Mouse (Mus musculus): Measurements from ENCODE around the gene Gdf15. TPM values are rescaled to one million over a fixed set of nuclear protein-coding genes. Genes with fewer than 3 reads are reported as not detected.

Gene Gdf15
- polyA plus RNA-seq, 1 experiment from 2014 or later, result 1.6 TPM

DNA sequence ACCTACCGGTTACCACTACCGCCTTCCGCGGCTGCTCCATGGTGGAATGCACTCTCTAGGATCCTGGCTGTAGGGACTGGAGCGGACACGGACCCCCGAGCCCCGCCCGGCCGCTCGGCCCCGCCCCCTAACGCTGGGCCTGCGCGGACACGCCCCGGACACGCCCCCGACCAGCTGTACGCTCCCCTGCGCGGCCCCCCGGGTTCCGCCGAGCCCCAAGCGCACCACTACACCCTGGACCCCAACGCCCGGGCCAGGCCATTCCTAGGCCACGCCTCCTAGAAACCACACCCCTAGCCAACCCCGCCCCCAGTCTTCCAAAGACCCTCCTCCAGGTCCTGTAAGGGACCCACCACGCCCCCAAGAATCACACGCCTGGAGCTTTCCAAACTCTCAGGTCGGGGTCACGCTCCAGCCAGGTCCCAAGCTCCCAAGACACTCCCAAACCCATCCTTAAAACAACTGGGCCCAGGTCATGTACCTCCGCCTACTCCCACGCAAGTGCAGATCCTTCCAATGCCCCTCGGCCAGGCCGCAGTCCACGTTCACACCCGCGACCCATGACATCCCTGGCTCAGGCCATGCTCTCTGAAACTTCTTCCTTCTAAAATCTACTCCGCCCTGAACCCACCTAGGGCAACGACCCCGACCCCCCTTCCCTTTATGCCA is 27.5 kb upstream of the Gdf15 start:
- peak overlapping the region; percentile 91 for H3K27ac ChIP-seq (ENCODE audit: low read length)
- whole genome bisulfite sequencing, result under 1% methylated on average over 39 of the region's 44 CpGs
- peaks cover 17% of the 10 kb centered on the region for H3K36me3 ChIP-seq (ENCODE audit: control insufficient read depth, insufficient read depth)
- H3K27me3 ChIP-seq (ENCODE audit: control insufficient read depth, insufficient read depth, low read length), result no peaks in the 10 kb centered on the region
- peak overlapping the region; percentile 94 for H3K9ac ChIP-seq (ENCODE audit: low read length)
- H3K4me2 ChIP-seq (ENCODE audit: low read depth, low read length), result peak overlapping the region; percentile 84
- peaks cover 22% of the 10 kb centered on the region for H3K4me1 ChIP-seq (ENCODE audit: control insufficient read depth, insufficient read depth, low read length)
- H3K4me3 ChIP-seq (ENCODE audit: low read length), result peak overlapping the region; percentile 87
- no peaks in the 10 kb centered on the region for H3K9me3 ChIP-seq (replicated peaks; ENCODE audit: control insufficient read depth, low read length)
- peak; percentile 97 for ATAC-seq (replicated peaks; ENCODE audit: extremely low read depth, insufficient read depth, low FRiP score)

DNA sequence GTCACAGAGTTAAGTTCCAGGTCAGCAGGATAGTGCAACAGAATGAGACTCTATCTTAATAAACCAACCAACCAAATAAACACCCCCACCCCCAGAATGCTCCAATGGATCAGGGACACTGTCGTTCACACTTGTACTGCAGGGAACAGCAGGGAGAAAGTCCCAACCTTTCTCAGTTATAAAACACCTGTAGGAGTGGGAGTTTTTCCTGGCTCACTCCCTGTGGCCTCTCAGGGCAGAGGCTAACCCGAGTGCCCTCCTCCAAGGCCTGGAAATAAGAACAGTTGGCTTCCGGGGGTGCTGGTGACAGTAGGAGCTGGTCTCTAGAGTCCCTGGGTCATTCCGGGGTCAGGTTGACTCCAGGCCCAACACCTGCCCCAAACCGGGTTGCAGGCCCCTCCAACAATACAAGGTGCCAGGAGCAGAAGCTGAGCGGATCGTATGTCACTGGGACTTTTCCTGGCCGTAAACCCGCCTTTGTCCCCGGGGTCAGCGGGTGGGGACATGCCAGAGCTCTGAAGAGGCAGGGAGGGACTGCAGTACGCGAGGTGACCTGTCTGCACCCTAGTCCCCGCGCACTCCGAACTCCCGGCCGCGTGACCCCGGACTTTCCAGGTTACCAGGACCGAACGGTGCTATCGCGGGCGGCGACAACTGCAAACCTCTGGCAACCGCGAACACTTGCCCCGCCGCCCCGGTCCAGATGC is 26.8 kb upstream of the Gdf15 start:
- no peaks in the 10 kb centered on the region for H3K9me3 ChIP-seq (replicated peaks; ENCODE audit: control insufficient read depth, low read length)
- peak overlapping the region; percentile 84 for H3K4me2 ChIP-seq (ENCODE audit: low read depth, low read length)
- H3K4me1 ChIP-seq (ENCODE audit: control insufficient read depth, insufficient read depth, low read length), result peaks cover 22% of the 10 kb centered on the region
- H3K27ac ChIP-seq (ENCODE audit: low read length), result peak overlapping the region; percentile 91
- peak; percentile 46 for ATAC-seq (replicated peaks; ENCODE audit: extremely low read depth, insufficient read depth, low FRiP score)
- peaks cover 17% of the 10 kb centered on the region for H3K36me3 ChIP-seq (ENCODE audit: control insufficient read depth, insufficient read depth)
- no peaks in the 10 kb centered on the region for H3K27me3 ChIP-seq (ENCODE audit: control insufficient read depth, insufficient read depth, low read length)
- H3K9ac ChIP-seq (ENCODE audit: low read length), result peak overlapping the region; percentile 94
- peak overlapping the region; percentile 87 for H3K4me3 ChIP-seq (ENCODE audit: low read length)
- under 1% methylated on average over 31 of the region's 31 CpGs for WGBS

- H3K4me2 ChIP-seq (ENCODE audit: low read depth, low read length), result peak overlapping the region; percentile 84; the same call in 1 of the 2 replicates
- H3K27me3 ChIP-seq (ENCODE audit: control insufficient read depth, insufficient read depth, low read length), result no peaks in the 10 kb centered on the region
- ATAC-seq (replicated peaks; ENCODE audit: extremely low read depth, insufficient read depth, low FRiP score), result no peak
- 81% methylated on average over 2 of the region's 2 CpGs for WGBS
- H3K4me1 ChIP-seq (ENCODE audit: control insufficient read depth, insufficient read depth, low read length), result peaks cover 22% of the 10 kb centered on the region
- peak overlapping the region; percentile 94 for H3K9ac ChIP-seq (ENCODE audit: low read length)
- no peaks in the 10 kb centered on the region for H3K9me3 ChIP-seq (replicated peaks; ENCODE audit: control insufficient read depth, low read length)
- no peak overlapping the region for H3K4me3 ChIP-seq (ENCODE audit: low read length)
- no peak overlapping the region for H3K27ac ChIP-seq (ENCODE audit: low read length)
- H3K36me3 ChIP-seq (ENCODE audit: control insufficient read depth, insufficient read depth), result peaks cover 17% of the 10 kb centered on the region
Observed at GRCm38 (mm10) chr8:70657739-70658138, 25.5 kb upstream of the Gdf15 start.

DNA sequence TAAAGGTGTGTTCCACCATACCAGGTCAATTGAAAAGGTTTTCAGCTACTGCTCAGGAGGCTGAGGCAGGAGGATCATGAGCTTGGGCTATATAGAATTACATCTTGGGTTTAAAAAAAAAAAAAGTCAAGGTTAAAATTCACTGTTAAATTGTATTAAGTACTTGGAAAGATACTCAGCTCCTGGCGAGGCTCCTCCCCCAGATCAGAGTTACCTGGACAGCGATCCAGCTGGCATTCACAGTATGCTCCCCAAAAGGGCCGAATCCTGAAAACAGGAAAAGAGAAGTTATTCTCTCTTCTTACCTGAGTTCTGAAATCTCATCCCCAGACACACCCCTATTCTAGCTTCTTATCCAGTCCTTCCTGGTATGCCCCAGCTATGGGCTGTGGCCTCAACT is 25.0 kb upstream of the Gdf15 start:
- Histone ChIP-seq H3K9me3 (replicated peaks; ENCODE audit: control insufficient read depth, low read length) (no peaks in the 10 kb centered on the region), H3K36me3 (ENCODE audit: control insufficient read depth, insufficient read depth) (peaks cover 18% of the 10 kb centered on the region), H3K27me3 (ENCODE audit: control insufficient read depth, insufficient read depth, low read length) (no peaks in the 10 kb centered on the region), H3K4me1 (ENCODE audit: control insufficient read depth, insufficient read depth, low read length) (peaks cover 22% of the 10 kb centered on the region), H3K27ac (ENCODE audit: low read length) (no peak overlapping the region), H3K9ac (ENCODE audit: low read length) (no peak overlapping the region; the same call in 1 of the 2 replicates), H3K4me2 (ENCODE audit: low read depth, low read length) (no peak overlapping the region), H3K4me3 (ENCODE audit: low read length) (no peak overlapping the region)
- 96% methylated on average over 3 of the region's 3 CpGs for WGBS
- no peak for ATAC-seq (replicated peaks; ENCODE audit: extremely low read depth, insufficient read depth, low FRiP score)

- WGBS, result 83% methylated on average over 13 of the region's 13 CpGs
- H3K9ac ChIP-seq (ENCODE audit: low read length), result no peak overlapping the region
- no peak overlapping the region for H3K27ac ChIP-seq (ENCODE audit: low read length)
- peaks cover 28% of the 10 kb centered on the region for H3K36me3 ChIP-seq (ENCODE audit: control insufficient read depth, insufficient read depth)
- no peak overlapping the region for H3K4me3 ChIP-seq (ENCODE audit: low read length)
- H3K4me2 ChIP-seq (ENCODE audit: low read depth, low read length), result no peak overlapping the region
- peaks cover 22% of the 10 kb centered on the region for H3K4me1 ChIP-seq (ENCODE audit: control insufficient read depth, insufficient read depth, low read length)
- no peak for ATAC-seq (replicated peaks; ENCODE audit: extremely low read depth, insufficient read depth, low FRiP score)
- H3K27me3 ChIP-seq (ENCODE audit: control insufficient read depth, insufficient read depth, low read length), result no peaks in the 10 kb centered on the region
- no peaks in the 10 kb centered on the region for H3K9me3 ChIP-seq (replicated peaks; ENCODE audit: control insufficient read depth, low read length)
Observed at GRCm38 (mm10) chr8:70656193-70656790, 24.0 kb upstream of the Gdf15 start.

DNA sequence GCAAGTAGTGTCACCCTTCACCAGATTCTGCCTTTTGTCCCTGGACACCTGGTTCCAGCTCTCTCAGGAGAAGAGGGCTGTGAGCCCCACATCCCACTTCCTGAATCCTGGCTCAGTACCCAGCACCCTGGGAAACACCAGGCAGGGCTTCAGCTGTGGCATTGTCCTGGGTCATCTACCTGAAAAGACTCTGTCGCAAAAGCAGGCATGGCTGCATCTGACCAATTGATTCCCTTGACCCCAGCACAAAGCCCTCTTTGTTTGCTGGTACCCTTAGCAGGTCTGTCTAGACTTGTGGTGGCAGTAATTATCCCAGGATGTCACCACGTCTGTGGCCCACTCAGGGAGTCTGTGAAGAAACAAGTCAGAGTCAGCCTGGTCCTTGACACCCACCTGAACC is 23.2 kb upstream of the Gdf15 start:
- Histone ChIP-seq H3K9ac (ENCODE audit: low read length) (no peak overlapping the region), H3K36me3 (ENCODE audit: control insufficient read depth, insufficient read depth) (peaks cover 36% of the 10 kb centered on the region), H3K4me1 (ENCODE audit: control insufficient read depth, insufficient read depth, low read length) (peaks cover 20% of the 10 kb centered on the region), H3K9me3 (replicated peaks; ENCODE audit: control insufficient read depth, low read length) (no peaks in the 10 kb centered on the region), H3K27me3 (ENCODE audit: control insufficient read depth, insufficient read depth, low read length) (no peaks in the 10 kb centered on the region), H3K27ac (ENCODE audit: low read length) (no peak overlapping the region), H3K4me3 (ENCODE audit: low read length) (no peak overlapping the region), H3K4me2 (ENCODE audit: low read depth, low read length) (no peak overlapping the region)
- no peak for ATAC-seq (replicated peaks; ENCODE audit: extremely low read depth, insufficient read depth, low FRiP score)
- 66% methylated on average over 2 of the region's 2 CpGs for WGBS

- Histone ChIP-seq H3K27ac (ENCODE audit: low read length) (no peak overlapping the region), H3K9ac (ENCODE audit: low read length) (no peak overlapping the region), H3K4me1 (ENCODE audit: control insufficient read depth, insufficient read depth, low read length) (peaks cover 27% of the 10 kb centered on the region), H3K9me3 (replicated peaks; ENCODE audit: control insufficient read depth, low read length) (no peaks in the 10 kb centered on the region), H3K36me3 (ENCODE audit: control insufficient read depth, insufficient read depth) (peaks cover 42% of the 10 kb centered on the region), H3K4me3 (ENCODE audit: low read length) (no peak overlapping the region), H3K4me2 (ENCODE audit: low read depth, low read length) (no peak overlapping the region), H3K27me3 (ENCODE audit: control insufficient read depth, insufficient read depth, low read length) (no peaks in the 10 kb centered on the region)
- no peak for ATAC-seq (replicated peaks; ENCODE audit: extremely low read depth, insufficient read depth, low FRiP score)
- WGBS, result 69% methylated on average over 1 of the region's 1 CpGs
Observed at GRCm38 (mm10) chr8:70654121-70654520, 21.9 kb upstream of the Gdf15 start.

DNA sequence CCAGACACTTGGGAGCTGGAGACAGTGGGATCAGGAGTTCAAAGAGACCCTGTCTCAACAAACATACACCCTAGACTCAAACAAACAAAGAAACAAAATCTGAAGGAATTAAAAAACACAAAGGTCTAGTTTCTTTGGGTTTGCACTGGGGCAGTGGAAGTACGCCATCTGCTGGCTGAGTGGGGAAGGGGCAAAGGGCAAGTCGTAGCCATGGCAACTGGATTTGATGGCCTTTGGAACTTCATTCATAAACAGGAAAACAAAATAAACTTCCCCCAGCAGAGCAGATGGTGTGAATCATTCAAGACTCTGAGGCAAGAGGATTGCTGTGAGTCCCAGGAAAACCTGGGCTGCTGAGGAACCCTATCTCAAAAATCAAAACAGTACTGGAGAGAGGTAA is 21.0 kb upstream of the Gdf15 start:
- 72% methylated on average over 2 of the region's 2 CpGs for WGBS
- H3K9me3 ChIP-seq (replicated peaks; ENCODE audit: control insufficient read depth, low read length), result no peaks in the 10 kb centered on the region
- no peak overlapping the region for H3K4me3 ChIP-seq (ENCODE audit: low read length)
- H3K4me1 ChIP-seq (ENCODE audit: control insufficient read depth, insufficient read depth, low read length), result peaks cover 28% of the 10 kb centered on the region
- H3K27me3 ChIP-seq (ENCODE audit: control insufficient read depth, insufficient read depth, low read length), result no peaks in the 10 kb centered on the region
- H3K4me2 ChIP-seq (ENCODE audit: low read depth, low read length), result no peak overlapping the region
- ATAC-seq (replicated peaks; ENCODE audit: extremely low read depth, insufficient read depth, low FRiP score), result no peak
- H3K36me3 ChIP-seq (ENCODE audit: control insufficient read depth, insufficient read depth), result peaks cover 42% of the 10 kb centered on the region
- no peak overlapping the region for H3K9ac ChIP-seq (ENCODE audit: low read length)
- no peak overlapping the region for H3K27ac ChIP-seq (ENCODE audit: low read length)

GRCm38 (mm10) chr8:70650351-70650750 is 18.1 kb upstream of the Gdf15 start:
- Histone ChIP-seq H3K4me1 (ENCODE audit: control insufficient read depth, insufficient read depth, low read length) (peaks cover 45% of the 10 kb centered on the region), H3K27me3 (ENCODE audit: control insufficient read depth, insufficient read depth, low read length) (no peaks in the 10 kb centered on the region), H3K36me3 (ENCODE audit: control insufficient read depth, insufficient read depth) (peaks cover 30% of the 10 kb centered on the region), H3K4me2 (ENCODE audit: low read depth, low read length) (no peak overlapping the region), H3K9me3 (replicated peaks; ENCODE audit: control insufficient read depth, low read length) (no peaks in the 10 kb centered on the region), H3K27ac (ENCODE audit: low read length) (no peak overlapping the region), H3K9ac (ENCODE audit: low read length) (no peak overlapping the region), H3K4me3 (ENCODE audit: low read length) (no peak overlapping the region)
- no peak for ATAC-seq (replicated peaks; ENCODE audit: extremely low read depth, insufficient read depth, low FRiP score)
- WGBS, result 91% methylated on average over 17 of the region's 17 CpGs

All from heart, embryonic 16.5 days (tissue).